Mouse (Mus musculus) liver, adult 2 months (tissue): ENCODE measurements around the gene Lhpp.

Experiments
- CTCF ChIP-seq: fragments of 200-500 bp; IDR thresholded peaks from 2 replicates; pipeline ENCODE4 v1.5.1; 2011; ENCODE audit warnings: low read depth, low read length, control low read depth
- POLR2A ChIP-seq: fragments of 200-500 bp; IDR thresholded peaks from 2 replicates; pipeline ENCODE4 v1.6.1; 2011; ENCODE audit warnings: low read length, control low read depth; ENCODE audit not compliant: insufficient read depth; ENCODE audit errors: extremely low read depth

DNA sequence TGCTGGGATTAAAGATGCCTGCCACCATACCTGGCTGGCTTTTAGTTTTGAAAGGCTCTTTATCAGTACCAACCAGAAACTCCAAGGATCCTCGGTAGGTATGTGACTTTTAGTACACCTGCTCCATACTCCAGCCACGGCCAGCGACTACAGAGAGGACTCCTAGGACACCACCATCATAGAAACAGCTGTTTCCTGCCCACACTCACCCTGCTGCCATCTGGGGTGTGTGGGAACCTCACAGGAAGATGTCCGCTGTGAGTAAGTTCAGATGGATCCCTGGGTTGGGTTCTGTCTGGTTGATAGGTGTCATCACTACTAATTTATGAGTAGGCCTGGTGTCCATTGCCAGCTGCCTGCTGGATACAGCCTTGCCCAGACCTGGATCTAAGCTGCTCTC, 88.3 kb downstream of the Lhpp start:
- no peak for TF ChIP-seq POLR2A
- no peak for TF ChIP-seq CTCF
